Mouse (Mus musculus) hindbrain, embryonic 12.5 days (tissue): ENCODE results near the gene Dcdc2a. TPM values are rescaled to one million over a fixed set of nuclear protein-coding genes. Genes with fewer than 3 reads are reported as not detected.

Experiments used
- ATAC-seq: fragments of 200-750 bp; cut with Nextera tagmentation; 2 replicates; pipeline ENCODE4 v1.8.0; 2017; ENCODE audit warnings: moderate TSS enrichment; ENCODE audit not compliant: low FRiP score
- H3K27ac ChIP-seq: fragments of 300-500 bp; sonication (generic); 2 replicates; pipeline ENCODE4 v1.5.1; 2016; ENCODE audit warnings: mild to moderate bottlenecking
- H3K27me3 ChIP-seq: fragments of 300-500 bp; sonication (generic); 2 replicates; pipeline ENCODE4 v1.6.1; 2016; ENCODE audit warnings: mild to moderate bottlenecking
- H3K36me3 ChIP-seq: fragments of 300-500 bp; sonication (generic); 2 replicates; pipeline ENCODE4 v1.6.1; 2016; ENCODE audit warnings: mild to moderate bottlenecking
- H3K4me1 ChIP-seq: fragments of 300-500 bp; sonication (generic); 2 replicates; pipeline ENCODE4 v1.6.1; 2016
- H3K4me2 ChIP-seq: fragments of 300-500 bp; sonication (generic); replicated peaks from 2 replicates; pipeline ENCODE4 v1.6.1; 2016; ENCODE audit warnings: mild to moderate bottlenecking
- H3K4me3 ChIP-seq: fragments of 300-500 bp; sonication (generic); 2 replicates; pipeline ENCODE4 v1.5.1; 2016; ENCODE audit warnings: mild to moderate bottlenecking
- H3K9ac ChIP-seq: fragments of 300-500 bp; sonication (generic); 2 replicates; pipeline ENCODE4 v1.6.1; 2016; ENCODE audit warnings: mild to moderate bottlenecking, moderate library complexity
- H3K9me3 ChIP-seq: fragments of 300-500 bp; sonication (generic); replicated peaks from 2 replicates; pipeline ENCODE4 v1.6.1; 2016; ENCODE audit warnings: mild to moderate bottlenecking
- WGBS: fragments of 180-500 bp; shearing (Covaris S2); methylation state at CpG from one replicate; pipeline ENCODE4 v1.1.7; 2016; 5-methylcytosine and 5-hydroxymethylcytosine counted together
- polyA plus RNA-seq: library from polyadenylated mRNA; unstranded; fragments of >200 nt; fragmentation: Nextera tagmentation; extraction: Ambion mirVana; gene quantifications from 2 replicates; pipeline ENCODE4 v1.2.1, GENCODE M21; 2016

Gene Dcdc2a
- polyA plus RNA-seq, 1 experiment from 2014 or later, result 2.1 TPM

GRCm38 (mm10) chr13:25099508-25099907 is 43.7 kb downstream of the Dcdc2a start:
- WGBS, result 75% methylated on average over 3 of the region's 3 CpGs
- Histone ChIP-seq H3K9me3 (no peaks in the 10 kb centered on the region), H3K9ac (no peak overlapping the region)

DNA sequence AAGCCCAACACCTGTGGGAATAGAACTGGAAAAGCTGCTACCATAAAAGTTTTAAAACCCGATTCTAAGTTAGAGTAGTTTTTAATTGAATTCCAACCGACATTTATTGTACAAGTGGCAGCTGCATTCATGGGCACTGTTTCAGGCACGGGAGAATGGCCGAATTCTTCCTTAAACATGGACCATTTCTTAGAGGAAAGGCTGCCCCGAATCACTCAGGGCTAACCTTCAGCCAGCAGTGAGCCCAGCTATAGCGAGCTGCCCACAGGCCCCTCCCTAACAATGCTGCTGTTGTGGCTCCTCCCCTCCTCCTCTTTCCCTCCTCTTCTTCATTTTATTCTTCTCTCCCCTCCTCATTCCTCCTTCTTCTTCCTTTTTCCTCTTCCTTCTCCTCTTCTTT is 44.8 kb downstream of the Dcdc2a start:
- Histone ChIP-seq H3K4me1 (no peaks in the 10 kb centered on the region), H3K9me3 (no peaks in the 10 kb centered on the region), H3K36me3 (no peaks in the 10 kb centered on the region), H3K4me3 (no peak overlapping the region), H3K27me3 (no peaks in the 10 kb centered on the region), H3K27ac (no peak overlapping the region), H3K4me2 (no peak overlapping the region), H3K9ac (no peak overlapping the region)
- 80% methylated on average over 6 of the region's 6 CpGs for WGBS
- ATAC-seq, result no peak

More at GRCm38 (mm10) chr13:25099508-25099907, 43.7 kb downstream of the Dcdc2a start:
- H3K4me3 ChIP-seq, result no peak overlapping the region
- no peaks in the 10 kb centered on the region for H3K36me3 ChIP-seq
- H3K4me1 ChIP-seq, result no peaks in the 10 kb centered on the region
- H3K4me2 ChIP-seq, result no peak overlapping the region
- no peaks in the 10 kb centered on the region for H3K27me3 ChIP-seq
- no peak for ATAC-seq
- H3K27ac ChIP-seq, result no peak overlapping the region

- no peak for ATAC-seq
- H3K4me2 ChIP-seq, result no peak overlapping the region
- no peak overlapping the region for H3K9ac ChIP-seq
- no peak overlapping the region for H3K27ac ChIP-seq
- H3K9me3 ChIP-seq, result no peaks in the 10 kb centered on the region
- H3K36me3 ChIP-seq, result no peaks in the 10 kb centered on the region
- no peaks in the 10 kb centered on the region for H3K27me3 ChIP-seq
- H3K4me3 ChIP-seq, result no peak overlapping the region
- H3K4me1 ChIP-seq, result no peaks in the 10 kb centered on the region
These were observed 49.9 kb downstream of the Dcdc2a start for GRCm38 (mm10) chr13:25105671-25106070.

DNA sequence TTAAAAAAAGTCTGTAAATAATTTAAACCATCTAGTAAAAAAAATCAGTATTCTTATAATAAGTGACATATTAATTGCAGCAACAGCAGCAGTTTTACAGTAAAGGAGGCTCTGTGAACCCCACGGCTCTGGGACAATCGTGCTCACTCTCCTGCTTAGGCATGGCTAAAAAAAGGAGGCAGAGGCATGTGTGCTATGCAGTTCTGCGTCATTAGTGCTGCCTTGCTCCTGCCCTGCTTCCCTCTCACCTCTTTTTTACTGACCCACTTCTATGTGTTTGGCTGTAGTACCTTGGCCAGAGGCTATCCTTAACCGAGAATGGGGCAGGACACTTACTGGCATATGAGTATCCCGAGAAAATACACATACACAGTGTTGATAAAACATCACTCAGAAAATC is 50.9 kb downstream of the Dcdc2a start:
- no peak for ATAC-seq
- H3K9me3 ChIP-seq, result no peaks in the 10 kb centered on the region
- H3K27me3 ChIP-seq, result no peaks in the 10 kb centered on the region
- H3K4me2 ChIP-seq, result no peak overlapping the region
- no peaks in the 10 kb centered on the region for H3K4me1 ChIP-seq
- H3K27ac ChIP-seq, result no peak overlapping the region
- 87% methylated on average over 5 of the region's 5 CpGs for WGBS
- no peak overlapping the region for H3K9ac ChIP-seq
- H3K36me3 ChIP-seq, result no peaks in the 10 kb centered on the region
- H3K4me3 ChIP-seq, result no peak overlapping the region

DNA sequence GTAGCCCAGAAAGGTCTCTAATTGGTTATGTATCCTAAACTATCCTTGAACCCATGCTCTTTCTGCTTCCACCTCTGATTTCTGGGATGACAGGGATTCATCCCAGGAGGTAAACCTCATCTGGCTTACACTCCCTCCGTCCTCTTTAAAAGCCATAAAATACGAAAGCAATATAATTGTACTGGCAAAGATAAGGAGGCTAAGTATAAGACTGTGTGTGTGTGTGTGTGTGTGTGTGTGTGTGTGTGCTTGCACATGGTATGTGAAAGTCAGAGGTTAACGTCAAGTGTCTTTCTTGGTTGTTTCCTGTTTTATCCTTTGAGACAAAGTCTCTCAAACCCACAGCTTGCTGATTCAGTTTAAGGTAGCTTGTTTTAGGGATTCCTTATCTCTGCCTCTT is 52.5 kb downstream of the Dcdc2a start:
- Histone ChIP-seq H3K4me1 (no peaks in the 10 kb centered on the region), H3K36me3 (no peaks in the 10 kb centered on the region), H3K9me3 (no peaks in the 10 kb centered on the region), H3K27me3 (no peaks in the 10 kb centered on the region), H3K9ac (no peak overlapping the region), H3K27ac (no peak overlapping the region), H3K4me2 (no peak overlapping the region), H3K4me3 (no peak overlapping the region)
- 84% methylated on average over 3 of the region's 3 CpGs for WGBS
- ATAC-seq, result no peak

DNA sequence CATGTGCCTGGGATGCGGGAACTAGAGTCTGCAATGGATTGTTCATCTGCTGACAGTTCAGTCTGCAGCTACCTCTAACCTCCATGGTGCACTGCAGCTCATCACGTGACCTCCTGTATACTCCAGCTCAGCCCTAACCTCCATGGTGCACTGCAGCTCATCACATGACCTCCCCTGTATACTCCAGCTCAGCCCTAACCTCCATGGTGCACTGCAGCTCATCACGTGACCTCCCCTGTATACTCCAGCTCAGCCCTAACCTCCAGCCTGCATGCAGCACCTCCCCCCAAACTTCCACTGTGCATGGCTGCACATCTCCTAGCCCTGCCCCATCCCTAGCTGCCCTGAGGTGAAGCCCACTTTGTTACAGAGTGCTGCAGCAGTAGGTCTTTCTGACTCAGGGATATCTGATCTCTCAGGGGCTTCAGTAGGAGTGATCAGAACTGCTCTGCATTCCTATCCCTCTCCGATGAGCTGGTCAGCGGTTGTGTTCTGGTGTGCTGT is 54.8 kb downstream of the Dcdc2a start:
- no peak for ATAC-seq
- no peaks in the 10 kb centered on the region for H3K36me3 ChIP-seq
- no peak overlapping the region for H3K9ac ChIP-seq
- no peak overlapping the region for H3K4me3 ChIP-seq
- H3K4me2 ChIP-seq, result no peak overlapping the region
- H3K9me3 ChIP-seq, result no peaks in the 10 kb centered on the region
- 78% methylated on average over 5 of the region's 5 CpGs for WGBS
- H3K4me1 ChIP-seq, result 0 out of 2 replicates have a peak, but pooled peaks cover 5% of the 10 kb centered on the region
- no peaks in the 10 kb centered on the region for H3K27me3 ChIP-seq
- no peak overlapping the region for H3K27ac ChIP-seq

GRCm38 (mm10) chr13:25115429-25115881 is 59.7 kb downstream of the Dcdc2a start:
- H3K4me1 ChIP-seq, result 0 out of 2 replicates have a peak, but pooled peaks cover 5% of the 10 kb centered on the region
- no peaks in the 10 kb centered on the region for H3K27me3 ChIP-seq
- ATAC-seq, result peak; percentile 91
- peak overlapping the region; percentile 27 for H3K4me3 ChIP-seq
- peak overlapping the region; percentile 53 for H3K4me2 ChIP-seq
- H3K9ac ChIP-seq, result peak overlapping the region; percentile 23; the same call in 1 of the 2 replicates
- WGBS, result 29% methylated on average over 12 of the region's 12 CpGs
- H3K9me3 ChIP-seq, result no peaks in the 10 kb centered on the region
- H3K36me3 ChIP-seq, result no peaks in the 10 kb centered on the region
- H3K27ac ChIP-seq, result no peak overlapping the region

DNA sequence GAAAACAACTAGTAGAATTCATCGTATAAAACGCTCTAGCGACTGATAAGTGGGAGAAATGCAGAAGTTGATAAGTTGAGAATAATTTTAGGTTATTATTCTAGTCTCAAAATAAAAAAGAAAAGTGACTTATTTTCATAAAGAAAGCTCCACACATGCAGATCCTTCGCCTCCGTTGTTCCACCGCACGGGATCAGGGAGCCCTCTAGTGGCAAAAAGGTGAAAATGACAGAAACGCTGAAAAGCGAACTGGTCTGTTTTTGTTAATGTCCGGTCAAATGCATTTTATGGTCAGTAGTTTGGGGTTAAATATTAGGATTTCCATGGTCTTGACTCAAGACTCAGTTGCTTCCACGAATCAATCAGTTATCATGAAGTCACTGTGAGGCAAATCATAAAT is 60.2 kb downstream of the Dcdc2a start:
- WGBS, result 4% methylated on average over 11 of the region's 11 CpGs
- H3K27ac ChIP-seq, result no peak overlapping the region

GRCm38 (mm10) chr13:25122740-25123335 is 67.0 kb downstream of the Dcdc2a start:
- H3K4me2 ChIP-seq, result no peak overlapping the region
- H3K4me3 ChIP-seq, result no peak overlapping the region
- 61% methylated on average over 8 of the region's 8 CpGs for WGBS
- H3K9ac ChIP-seq, result no peak overlapping the region
- H3K27me3 ChIP-seq, result no peaks in the 10 kb centered on the region
- H3K27ac ChIP-seq, result no peak overlapping the region
- no peak for ATAC-seq
- H3K36me3 ChIP-seq, result no peaks in the 10 kb centered on the region
- 0 out of 2 replicates have a peak, but pooled peaks cover 3% of the 10 kb centered on the region for H3K4me1 ChIP-seq
- H3K9me3 ChIP-seq, result no peaks in the 10 kb centered on the region

More for the DNA sequence above, 60.2 kb downstream of the Dcdc2a start:
- Histone ChIP-seq H3K4me1 (0 out of 2 replicates have a peak, but pooled peaks cover 5% of the 10 kb centered on the region), H3K27me3 (no peaks in the 10 kb centered on the region), H3K4me3 (peak overlapping the region; percentile 27), H3K9me3 (no peaks in the 10 kb centered on the region), H3K4me2 (peak overlapping the region; percentile 53), H3K36me3 (no peaks in the 10 kb centered on the region), H3K9ac (peak overlapping the region; percentile 23; the same call in 1 of the 2 replicates)
- ATAC-seq, result 0 out of 2 replicates have a peak, but pooled peaks have one; percentile 43

- no peaks in the 10 kb centered on the region for H3K36me3 ChIP-seq
- WGBS, result 82% methylated on average over 1 of the region's 2 CpGs
- H3K27ac ChIP-seq, result no peak overlapping the region
- H3K4me3 ChIP-seq, result no peak overlapping the region
- no peak overlapping the region for H3K9ac ChIP-seq
- no peaks in the 10 kb centered on the region for H3K27me3 ChIP-seq
- H3K4me2 ChIP-seq, result no peak overlapping the region
- ATAC-seq, result no peak
- H3K9me3 ChIP-seq, result no peaks in the 10 kb centered on the region
- H3K4me1 ChIP-seq, result 0 out of 2 replicates have a peak, but pooled peaks cover 3% of the 10 kb centered on the region
These were observed 71.4 kb downstream of the Dcdc2a start for GRCm38 (mm10) chr13:25127216-25127615.

GRCm38 (mm10) chr13:25127806-25128205 is 72.0 kb downstream of the Dcdc2a start:
- WGBS, result 90% methylated on average over 6 of the region's 6 CpGs

GRCm38 (mm10) chr13:25128766-25129165 is 73.0 kb downstream of the Dcdc2a start:
- Histone ChIP-seq H3K27me3 (no peaks in the 10 kb centered on the region), H3K4me1 (no peaks in the 10 kb centered on the region), H3K9me3 (no peaks in the 10 kb centered on the region), H3K9ac (no peak overlapping the region), H3K4me3 (no peak overlapping the region), H3K27ac (no peak overlapping the region), H3K4me2 (no peak overlapping the region), H3K36me3 (no peaks in the 10 kb centered on the region)
- WGBS, result 88% methylated on average over 9 of the region's 9 CpGs
- no peak for ATAC-seq

More at GRCm38 (mm10) chr13:25127806-25128205, 72.0 kb downstream of the Dcdc2a start:
- H3K36me3 ChIP-seq, result no peaks in the 10 kb centered on the region
- no peak overlapping the region for H3K4me3 ChIP-seq
- H3K9me3 ChIP-seq, result no peaks in the 10 kb centered on the region
- H3K27ac ChIP-seq, result no peak overlapping the region
- no peak overlapping the region for H3K4me2 ChIP-seq
- H3K27me3 ChIP-seq, result no peaks in the 10 kb centered on the region
- no peak for ATAC-seq
- H3K4me1 ChIP-seq, result 0 out of 2 replicates have a peak, but pooled peaks cover 3% of the 10 kb centered on the region
- H3K9ac ChIP-seq, result no peak overlapping the region

DNA sequence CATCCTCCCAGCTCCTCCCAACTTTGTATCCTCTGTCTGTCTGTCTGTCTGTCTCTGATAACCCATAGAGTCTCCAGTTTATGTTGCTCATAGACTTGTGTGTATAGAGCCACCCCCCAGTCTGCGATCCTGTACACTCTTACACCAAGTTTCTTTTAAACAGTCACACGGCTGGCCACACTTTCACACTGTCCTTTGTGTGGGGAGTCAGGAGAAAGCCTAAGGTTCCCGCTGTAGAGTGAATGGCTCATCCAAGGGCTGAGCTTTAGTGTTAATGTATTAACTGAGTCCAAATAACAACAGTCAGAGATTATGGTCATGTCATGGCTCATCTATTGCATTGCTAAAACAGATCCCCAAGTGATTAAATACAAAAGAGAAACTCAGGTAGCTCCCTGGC is 87.3 kb downstream of the Dcdc2a start:
- Histone ChIP-seq H3K27ac (no peak overlapping the region), H3K9ac (no peak overlapping the region), H3K4me2 (no peak overlapping the region), H3K4me3 (no peak overlapping the region), H3K36me3 (no peaks in the 10 kb centered on the region), H3K9me3 (0 out of 2 replicates have a peak, but pooled peaks cover 3% of the 10 kb centered on the region), H3K27me3 (no peaks in the 10 kb centered on the region), H3K4me1 (no peaks in the 10 kb centered on the region)
- no peak for ATAC-seq
- 90% methylated on average over 3 of the region's 3 CpGs for WGBS
